Mouse (Mus musculus) intestine, embryonic 14.5 days (tissue): Measurements from ENCODE around the gene Olfr1513. TPM values are rescaled to one million over a fixed set of nuclear protein-coding genes. Genes with fewer than 3 reads are reported as not detected.
A peak's percentile ranks its signal among the peaks of the same experiment; 100 is the strongest.
"Not testable (repeated sequence)": the region's sequence is repeated elsewhere in the genome, so short reads cannot be mapped to it uniquely, and the experiment has no call there.

Experiments used
- ATAC-seq: fragments of 200-750 bp; cut with Nextera tagmentation; replicated peaks from 2 replicates; pipeline ENCODE4 v1.8.0; 2017; ENCODE audit warnings: low read depth, moderate number of reproducible peaks, moderate TSS enrichment, moderate library complexity; ENCODE audit not compliant: low FRiP score, low TSS enrichment
- DNase-seq: peaks from one replicate; pipeline ENCODE4 v3.0.0-alpha.2; 2018; ENCODE audit warnings: low spot score
- H3K27ac ChIP-seq: fragments of 300-500 bp; sonication (generic); 2 replicates; pipeline ENCODE4 v1.5.1; 2014; ENCODE audit warnings: low read depth, mild to moderate bottlenecking, control low read depth
- H3K27me3 ChIP-seq: fragments of 300-500 bp; sonication (generic); replicated peaks from 2 replicates; pipeline ENCODE4 v1.6.1; 2014; ENCODE audit warnings: low read length, control low read depth; ENCODE audit not compliant: control insufficient read depth, insufficient read depth
- H3K36me3 ChIP-seq: fragments of 300-500 bp; sonication (generic); 2 replicates; pipeline ENCODE4 v1.6.1; 2014; ENCODE audit warnings: low read length, control low read depth; ENCODE audit not compliant: control insufficient read depth, insufficient read depth
- H3K4me1 ChIP-seq: fragments of 300-500 bp; sonication (generic); replicated peaks from 2 replicates; pipeline ENCODE4 v1.6.1; 2014; ENCODE audit warnings: low read length, control low read depth, mixed read lengths; ENCODE audit not compliant: control insufficient read depth, insufficient read depth
- H3K4me2 ChIP-seq: fragments of 300-500 bp; sonication (generic); 2 replicates; pipeline ENCODE4 v1.6.1; 2014; ENCODE audit warnings: low read length
- H3K4me3 ChIP-seq: fragments of 300-500 bp; sonication (generic); 2 replicates; pipeline ENCODE4 v1.5.1; 2014; ENCODE audit warnings: low read depth, low read length, control low read depth, mixed read lengths
- H3K9ac ChIP-seq: fragments of 300-500 bp; sonication (generic); 2 replicates; pipeline ENCODE4 v1.6.1; 2014; ENCODE audit warnings: mild to moderate bottlenecking, low read length
- H3K9me3 ChIP-seq: fragments of 300-500 bp; sonication (generic); 2 replicates; pipeline ENCODE4 v1.6.1; 2016; ENCODE audit warnings: low read length, control low read depth; ENCODE audit not compliant: control insufficient read depth
- WGBS: fragments of 180-500 bp; shearing (Covaris S2); extraction: QIAGEN DNeasy Blood & Tissue Kit; methylation state at CpG from one replicate; pipeline ENCODE4 v1.1.7; 2014; 5-methylcytosine and 5-hydroxymethylcytosine counted together
- polyA plus RNA-seq: library from polyadenylated mRNA; unstranded; fragments of >200 nt; fragmentation: Nextera tagmentation; extraction: Ambion mirVana; gene quantifications from 2 replicates; pipeline ENCODE4 v1.2.1, GENCODE M21; 2014

The Olfr1513 gene
- polyA plus RNA-seq, result not detected in 2 replicates

GRCm38 (mm10) chr14:52356308-52356707 lies at the start of gene Olfr1513:
Gene Olfr1513, minus strand, starts transcription at chr14:52356408.
- Histone ChIP-seq H3K36me3 (no peaks in the 10 kb centered on the region), H3K4me1 (no peaks in the 10 kb centered on the region), H3K9me3 (no peaks in the 10 kb centered on the region), H3K9ac (no peak within 1 kb of the TSS), H3K27me3 (no peaks in the 10 kb centered on the region), H3K27ac (no peak within 1 kb of the TSS), H3K4me3 (no peak within 1 kb of the TSS), H3K4me2 (no peak within 1 kb of the TSS)
- WGBS, result 63% methylated on average over 4 of the region's 4 CpGs
- DNase-seq (no peak), ATAC-seq (no peak)

- no peaks in the 10 kb centered on the region for H3K9me3 ChIP-seq
- H3K27ac ChIP-seq, result no peak within 1 kb of the TSS
- H3K27me3 ChIP-seq, result no peaks in the 10 kb centered on the region
- no peaks in the 10 kb centered on the region for H3K4me1 ChIP-seq
- DNase-seq (no peak), ATAC-seq (no peak)
- no peaks in the 10 kb centered on the region for H3K36me3 ChIP-seq
- WGBS, result 83% methylated on average over 4 of the region's 4 CpGs
- H3K9ac ChIP-seq, result no peak within 1 kb of the TSS
- H3K4me3 ChIP-seq, result no peak within 1 kb of the TSS
- H3K4me2 ChIP-seq, result no peak within 1 kb of the TSS
Measured at GRCm38 (mm10) chr14:52397279-52397678, 41.1 kb upstream of the Olfr1513 start, which contains the start of gene Olfr1511. Gene Olfr1511, minus strand, starts transcription at chr14:52397379.

- H3K9me3 ChIP-seq, H3K4me2 ChIP-seq, H3K9ac ChIP-seq, ATAC-seq, H3K36me3 ChIP-seq, H3K27ac ChIP-seq, H3K27me3 ChIP-seq, H3K4me1 ChIP-seq, H3K4me3 ChIP-seq: not testable (repeated sequence)
- peak; percentile 28 for DNase-seq
- WGBS, result 74% methylated on average over 9 of the region's 9 CpGs
Measured at GRCm38 (mm10) chr14:52390084-52390848, 34.1 kb upstream of the Olfr1513 start.

GRCm38 (mm10) chr14:52379068-52379467 lies 22.9 kb upstream of the Olfr1513 start, which contains the start of gene Olfr1512:
Gene Olfr1512, minus strand, starts transcription at chr14:52379168.
- DNase-seq (no peak), ATAC-seq (no peak)
- Histone ChIP-seq H3K9ac (no peak within 1 kb of the TSS), H3K36me3 (no peaks in the 10 kb centered on the region), H3K9me3 (no peaks in the 10 kb centered on the region), H3K27me3 (no peaks in the 10 kb centered on the region), H3K4me2 (no peak within 1 kb of the TSS), H3K4me1 (no peaks in the 10 kb centered on the region), H3K4me3 (no peak within 1 kb of the TSS), H3K27ac (no peak within 1 kb of the TSS)
- WGBS, result 81% methylated on average over 2 of the region's 2 CpGs

GRCm38 (mm10) chr14:52368741-52369140 lies 12.5 kb upstream of the Olfr1513 start:
- ATAC-seq, result no peak

GRCm38 (mm10) chr14:52339512-52339852 lies 16.7 kb downstream of the Olfr1513 start:
- Histone ChIP-seq H3K4me1 (no peaks in the 10 kb centered on the region), H3K27me3 (no peaks in the 10 kb centered on the region), H3K36me3 (no peaks in the 10 kb centered on the region), H3K9ac (no peak overlapping the region), H3K9me3 (no peaks in the 10 kb centered on the region), H3K4me3 (no peak overlapping the region), H3K4me2 (no peak overlapping the region), H3K27ac (no peak overlapping the region)
- no peak for DNase-seq
- no peak for ATAC-seq
- 77% methylated on average over 6 of the region's 6 CpGs for WGBS

More at GRCm38 (mm10) chr14:52368741-52369140, 12.5 kb upstream of the Olfr1513 start:
- Histone ChIP-seq H3K27me3 (no peaks in the 10 kb centered on the region), H3K27ac (no peak overlapping the region), H3K4me3 (no peak overlapping the region), H3K9me3 (no peaks in the 10 kb centered on the region), H3K36me3 (no peaks in the 10 kb centered on the region), H3K9ac (no peak overlapping the region), H3K4me2 (no peak overlapping the region), H3K4me1 (no peaks in the 10 kb centered on the region)
- no peak for DNase-seq
- 86% methylated on average over 3 of the region's 3 CpGs for WGBS

- peak overlapping the region; percentile 42 for H3K4me2 ChIP-seq
- no peaks in the 10 kb centered on the region for H3K9me3 ChIP-seq
- H3K27ac ChIP-seq, result no peak overlapping the region
- ATAC-seq, result no peak
- no peaks in the 10 kb centered on the region for H3K27me3 ChIP-seq
- whole genome bisulfite sequencing, result 27% methylated on average over 21 of the region's 21 CpGs
- DNase-seq, result peak; percentile 67
- no peaks in the 10 kb centered on the region for H3K36me3 ChIP-seq
- peak overlapping the region; percentile 13; the same call in 1 of the 2 replicates for H3K9ac ChIP-seq
- peak overlapping the region; percentile 11; the same call in 1 of the 2 replicates for H3K4me3 ChIP-seq
- no peaks in the 10 kb centered on the region for H3K4me1 ChIP-seq
Measured at GRCm38 (mm10) chr14:52338751-52339511, 17.3 kb downstream of the Olfr1513 start.

GRCm38 (mm10) chr14:52332171-52332570 lies 24.0 kb downstream of the Olfr1513 start:
- no peak overlapping the region for H3K4me3 ChIP-seq
- peaks cover 31% of the 10 kb centered on the region for H3K27me3 ChIP-seq
- no peak for DNase-seq
- H3K9ac ChIP-seq, result no peak overlapping the region
- ATAC-seq, result no peak
- no peak overlapping the region for H3K27ac ChIP-seq
- no peaks in the 10 kb centered on the region for H3K4me1 ChIP-seq
- 72% methylated on average over 2 of the region's 3 CpGs for WGBS
- H3K36me3 ChIP-seq, result no peaks in the 10 kb centered on the region
- no peak overlapping the region for H3K4me2 ChIP-seq
- H3K9me3 ChIP-seq, result no peaks in the 10 kb centered on the region
